Mouse (Mus musculus): ENCODE results near the gene Amotl1. TPM values are rescaled to one million over a fixed set of nuclear protein-coding genes. Genes with fewer than 3 reads are reported as not detected.
"Not testable (repeated sequence)": the region's sequence is repeated elsewhere in the genome, so short reads cannot be mapped to it uniquely, and the experiment has no call there.

Amotl1 gene
- total RNA-seq (2021): 10 to 100 TPM; 14.6 to 16.9 TPM

DNA sequence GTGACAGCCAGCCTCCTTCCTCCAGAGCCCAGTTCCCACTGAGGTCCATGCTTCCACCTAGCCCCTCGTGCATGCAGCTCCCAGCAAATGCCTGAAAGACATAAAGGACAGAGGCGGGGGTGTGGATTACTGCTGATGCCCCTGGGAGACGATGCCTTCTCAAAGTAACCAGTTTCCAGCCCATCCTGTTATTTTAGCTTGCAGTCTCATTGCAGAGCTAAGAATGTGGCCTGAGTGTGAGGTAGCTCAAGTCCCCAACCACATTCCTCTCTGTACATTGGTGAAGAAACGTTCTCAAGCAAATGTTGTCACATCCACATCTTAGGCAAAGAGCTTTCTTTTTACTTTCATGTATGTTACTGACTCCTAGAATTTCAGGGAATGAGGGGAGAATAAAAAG is at the start of gene Amotl1:
Gene Amotl1, minus strand, starts transcription at position 101 of the 400 bp plus-strand sequence.
- intact Hi-C loops (cut with DNase I): no loop called here
- DNase-seq (ENCODE audit: low spot score in 2 of 2): no peak

GRCm38 (mm10) chr9:14689376-14690108 is 44.7 kb upstream of the Amotl1 start:
- DNase-seq (ENCODE audit: low spot score in 2 of 2): no peak
- intact Hi-C loops (cut with DNase I): no loop called here

- DNase-seq (ENCODE audit: low spot score in 2 of 2): no peak
- intact Hi-C loops (cut with DNase I): no loop called here
Measured at GRCm38 (mm10) chr9:14684363-14684762, 39.5 kb upstream of the Amotl1 start.

GRCm38 (mm10) chr9:14682741-14683140 is 37.9 kb upstream of the Amotl1 start:
- intact Hi-C loops (cut with DNase I): no loop called here
- no peak for DNase-seq (ENCODE audit: low spot score in 2 of 2)

DNA sequence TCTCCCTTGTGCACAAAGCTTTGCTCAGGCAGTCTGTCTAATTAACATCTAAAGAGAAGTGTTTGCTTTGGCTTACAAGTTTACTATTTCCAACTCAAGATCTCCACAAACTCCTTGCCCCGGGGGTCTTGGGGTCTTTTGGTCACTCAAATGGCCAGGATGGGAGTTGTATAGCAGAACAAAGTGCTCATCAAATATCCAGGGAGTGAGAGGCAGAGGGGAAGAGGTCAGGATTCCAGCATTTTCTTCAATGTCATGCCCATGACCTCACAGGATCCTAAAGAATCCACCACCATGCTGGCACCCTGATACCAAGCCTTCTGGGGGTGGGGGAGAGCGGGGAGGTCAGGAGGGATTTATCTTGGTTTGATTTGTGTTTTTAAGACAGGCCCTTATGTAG is 35.7 kb upstream of the Amotl1 start:
- DNase-seq (ENCODE audit: low spot score in 2 of 2): no peak
- intact Hi-C loops (cut with DNase I): no loop called here

DNA sequence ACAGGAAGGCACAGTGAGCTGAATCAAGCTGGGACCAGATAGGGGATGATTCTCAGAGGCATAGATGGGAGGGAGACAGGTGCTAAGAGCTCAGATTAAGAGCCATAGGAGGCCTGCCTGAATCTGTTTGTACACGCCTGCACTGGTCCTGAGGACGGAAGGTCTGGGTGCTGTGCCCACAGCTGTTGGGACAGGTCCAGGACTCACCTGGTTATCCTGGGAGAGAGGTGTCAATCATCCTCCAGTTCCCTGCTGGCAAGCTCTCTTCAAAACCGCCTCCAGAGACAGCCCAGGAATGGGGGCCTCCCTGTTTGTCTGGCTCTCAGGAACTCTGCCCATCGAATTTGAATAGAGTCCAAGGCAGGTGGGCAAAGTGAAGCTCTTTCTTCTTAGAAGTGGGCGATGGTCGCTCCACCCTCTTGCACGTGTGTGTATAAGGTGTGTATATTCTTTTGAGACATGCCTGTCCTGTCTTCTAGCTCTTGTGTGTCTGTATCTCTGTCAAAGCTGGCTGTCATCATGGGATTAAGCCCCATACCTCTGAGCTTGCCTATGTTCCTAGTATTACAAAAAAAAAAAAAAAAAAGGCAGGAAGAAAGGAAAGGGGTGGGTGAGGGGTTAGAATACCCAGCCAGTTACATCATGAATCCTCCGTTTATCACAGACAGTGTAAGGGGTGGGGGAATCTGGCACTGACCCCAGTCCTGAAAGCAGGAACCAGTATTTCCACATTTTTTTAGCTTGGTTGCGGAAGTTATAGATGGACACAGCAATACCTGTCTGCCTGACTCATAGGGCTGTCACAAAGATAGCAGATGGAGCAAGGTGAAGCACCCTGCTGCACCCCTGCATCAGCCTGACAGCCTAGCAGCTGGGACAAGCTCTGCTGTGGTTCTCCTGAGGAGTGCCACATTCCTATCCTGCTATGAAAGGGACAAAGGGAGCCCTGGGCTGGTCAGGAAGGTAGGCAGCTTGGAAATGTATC is 31.1 kb upstream of the Amotl1 start:
- DNase-seq (ENCODE audit: low spot score in 2 of 2): no peak
- intact Hi-C loops (cut with DNase I): no loop called here

- DNase-seq (ENCODE audit: low spot score in 2 of 2): peak in 1 of 2 experiments; percentile 28
- intact Hi-C loops (cut with DNase I): no loop called here
Measured at GRCm38 (mm10) chr9:14674506-14674905, 29.6 kb upstream of the Amotl1 start.

GRCm38 (mm10) chr9:14673109-14673508 is 28.3 kb upstream of the Amotl1 start:
- intact Hi-C loops (cut with DNase I): no loop called here
- DNase-seq (ENCODE audit: low spot score in 2 of 2): no peak

DNA sequence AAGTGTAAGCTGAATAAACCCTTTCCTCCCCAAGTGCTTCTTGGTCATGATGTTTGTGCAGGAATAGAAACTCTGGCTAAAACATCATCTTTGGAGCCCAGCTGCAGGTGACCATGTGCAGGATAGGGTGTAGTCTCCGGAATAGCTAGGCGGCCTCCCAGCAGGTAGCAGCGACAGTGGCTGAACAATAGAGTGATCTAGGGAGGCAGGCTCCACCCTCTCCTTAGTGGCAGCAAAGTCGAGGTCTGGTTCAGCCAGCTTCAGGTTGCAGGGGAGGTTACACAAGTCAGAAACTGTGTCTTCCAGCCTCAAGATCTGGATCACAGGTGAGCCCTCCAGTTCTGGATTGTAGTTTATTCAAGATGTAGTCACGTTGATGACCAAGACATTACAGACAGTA is 27.1 kb upstream of the Amotl1 start:
- DNase-seq (ENCODE audit: low spot score in 2 of 2); intact Hi-C loops (cut with DNase I): not testable (repeated sequence)

DNA sequence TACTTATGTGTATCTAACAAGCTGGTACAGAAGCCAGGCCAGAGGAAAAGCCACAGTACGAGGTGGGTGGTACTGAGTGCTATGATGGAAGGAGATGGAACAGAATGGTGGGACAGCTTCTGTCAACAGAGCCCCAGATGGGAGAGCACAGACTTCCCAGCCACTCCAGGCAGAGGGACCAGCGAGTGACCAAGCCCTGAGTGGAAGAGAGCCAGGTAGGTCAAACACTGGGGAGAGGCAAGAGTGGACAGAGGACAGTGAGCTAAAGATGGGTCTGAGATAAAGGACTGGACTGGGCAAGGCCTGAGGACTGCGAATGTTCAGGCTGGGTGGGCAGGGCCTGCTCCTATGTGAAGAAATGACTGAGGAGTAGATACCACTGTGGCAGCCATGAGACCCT is 23.5 kb upstream of the Amotl1 start:
- intact Hi-C loops (cut with DNase I): no loop called here
- no peak for DNase-seq (ENCODE audit: low spot score in 2 of 2)

- intact Hi-C loops (cut with DNase I): no loop called here
- DNase-seq (ENCODE audit: low spot score in 2 of 2): no peak
Measured at GRCm38 (mm10) chr9:14666071-14666470, 21.2 kb upstream of the Amotl1 start.

GRCm38 (mm10) chr9:14663591-14663990 is 18.7 kb upstream of the Amotl1 start:
- intact Hi-C loops (cut with DNase I): no loop called here
- DNase-seq (ENCODE audit: low spot score in 2 of 2): no peak

DNA sequence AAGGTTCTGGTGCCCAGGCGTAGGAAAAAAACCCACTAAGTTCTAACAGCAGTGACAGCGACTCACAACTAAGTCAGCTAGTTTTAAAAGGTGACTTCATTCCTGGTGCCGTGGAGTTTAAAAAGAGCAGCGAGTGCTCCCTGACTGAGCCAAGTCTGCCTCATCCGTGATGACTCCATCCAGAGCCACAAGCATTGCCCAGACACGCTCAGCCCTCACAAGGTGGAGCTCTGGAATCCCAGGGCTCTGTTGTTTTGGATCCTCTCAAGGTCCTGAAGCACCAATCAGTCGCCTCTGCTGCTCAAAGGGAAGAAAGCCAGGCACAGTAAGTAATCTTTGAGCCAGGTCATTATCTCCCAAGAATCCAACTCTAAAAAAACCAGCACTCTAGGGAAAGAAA is 18.0 kb upstream of the Amotl1 start:
- intact Hi-C loops (cut with DNase I): no loop called here
- no peak for DNase-seq (ENCODE audit: low spot score in 2 of 2)

GRCm38 (mm10) chr9:14662138-14662537 is 17.3 kb upstream of the Amotl1 start:
- intact Hi-C loops (cut with DNase I): no loop called here
- DNase-seq (ENCODE audit: low spot score in 2 of 2): no peak

- no peak for DNase-seq (ENCODE audit: low spot score in 2 of 2)
- intact Hi-C loops (cut with DNase I): no loop called here
Measured at GRCm38 (mm10) chr9:14657926-14658325, 13.1 kb upstream of the Amotl1 start.

DNA sequence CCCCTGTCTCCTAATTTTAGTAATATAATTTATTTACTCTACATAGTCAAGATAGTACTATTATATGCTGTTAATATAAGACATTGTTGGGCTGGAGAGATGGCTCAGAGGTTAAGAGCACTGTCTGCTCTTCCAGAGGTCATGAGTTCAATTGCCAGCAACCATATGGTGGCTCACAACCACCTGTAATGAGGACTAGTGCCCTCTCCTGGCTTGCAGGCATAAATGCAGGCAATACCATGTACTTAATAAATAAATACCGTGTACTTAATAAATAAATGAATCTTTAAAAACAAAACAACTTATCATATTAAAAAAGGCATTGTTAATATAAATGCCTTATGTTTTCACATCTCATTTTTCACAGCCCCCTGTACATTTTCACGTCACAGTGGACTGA is 9.2 kb upstream of the Amotl1 start:
- no peak for DNase-seq (ENCODE audit: low spot score in 2 of 2)
- intact Hi-C loops (cut with DNase I): no loop called here

DNA sequence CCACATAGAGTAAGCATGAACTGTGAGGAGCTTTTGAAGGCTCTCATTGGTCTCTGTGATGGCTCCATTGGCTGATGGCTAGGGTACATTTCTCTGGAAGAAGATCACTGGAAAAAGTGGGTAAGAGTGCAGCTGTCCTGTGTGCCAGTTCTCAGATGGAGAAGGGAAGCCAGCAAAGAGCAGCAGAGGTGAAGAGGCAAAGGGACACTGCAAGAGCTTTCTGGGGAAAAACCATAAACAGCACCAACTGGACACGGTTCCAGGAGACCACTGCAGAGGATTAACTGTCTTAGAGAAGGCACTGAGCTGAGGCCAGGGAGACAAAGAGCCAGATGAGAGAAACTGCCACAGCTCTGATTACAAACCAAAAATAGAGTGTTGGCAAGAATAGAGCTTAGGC is 7.9 kb upstream of the Amotl1 start:
- no peak for DNase-seq (ENCODE audit: low spot score in 2 of 2)
- intact Hi-C loops (cut with DNase I): no loop called here

DNA sequence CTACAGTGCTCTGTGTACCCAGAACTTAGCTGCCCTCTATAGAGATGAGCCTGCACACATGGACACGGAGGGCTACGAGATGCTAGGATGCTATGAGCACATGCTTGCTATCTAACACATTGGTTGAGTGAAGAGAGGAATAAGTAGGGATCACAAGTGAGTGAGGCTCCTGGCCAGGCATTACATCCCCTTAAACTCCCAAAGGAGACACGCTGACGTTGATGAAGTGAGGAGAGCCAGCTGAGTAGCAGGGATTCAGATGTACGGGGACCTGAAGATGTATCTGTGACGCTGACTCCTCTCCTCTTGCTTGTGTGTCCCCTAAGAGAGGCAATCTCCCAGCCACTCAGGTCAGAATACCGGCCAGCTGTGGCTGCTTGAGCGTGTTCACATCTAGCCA is 3.0 kb upstream of the Amotl1 start:
- DNase-seq (ENCODE audit: low spot score in 2 of 2): no peak
- intact Hi-C loops (cut with DNase I): no loop called here

DNA sequence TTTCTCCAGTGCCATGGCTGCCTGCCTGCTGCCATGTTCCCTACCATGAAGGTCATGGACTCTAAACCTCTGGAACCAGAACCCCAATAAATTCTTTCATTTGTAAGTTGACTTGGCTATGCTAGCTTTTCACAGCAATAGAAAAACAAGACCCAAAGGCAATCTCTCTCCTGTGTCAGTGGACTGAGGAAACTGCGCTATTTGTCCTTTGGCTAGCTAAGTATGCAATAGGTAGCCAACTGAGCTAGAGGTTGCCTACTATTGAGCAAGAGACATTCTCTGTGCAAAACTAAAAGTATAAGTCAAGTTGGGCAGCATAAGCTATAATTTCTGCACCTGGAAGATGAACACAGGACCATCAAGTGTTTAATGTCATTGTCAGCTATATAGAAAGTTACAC is 1.8 kb upstream of the Amotl1 start:
- no peak for DNase-seq (ENCODE audit: low spot score in 2 of 2)
- intact Hi-C loops (cut with DNase I): no loop called here

DNA sequence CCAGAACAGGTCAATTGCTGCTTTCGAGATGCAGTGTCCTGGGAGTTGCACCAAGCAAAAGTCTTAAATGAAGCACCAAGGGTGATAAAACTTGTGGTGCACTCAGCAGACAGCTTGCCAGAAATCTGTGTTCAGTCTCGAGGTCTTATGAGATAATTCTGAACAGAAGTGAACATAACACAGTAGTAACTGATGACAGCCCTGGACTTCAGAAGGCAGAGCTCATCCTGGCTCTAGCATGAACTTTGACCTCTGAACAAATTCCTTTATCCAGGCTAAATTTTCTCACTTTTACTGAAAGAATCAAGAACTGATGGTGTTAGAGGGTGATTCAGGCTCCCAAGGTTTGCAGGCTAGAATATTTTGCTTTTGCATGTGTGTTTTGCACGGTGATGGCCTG is 1.2 kb upstream of the Amotl1 start:
- intact Hi-C loops (cut with DNase I): no loop called here
- DNase-seq (ENCODE audit: low spot score in 2 of 2): no peak

DNA sequence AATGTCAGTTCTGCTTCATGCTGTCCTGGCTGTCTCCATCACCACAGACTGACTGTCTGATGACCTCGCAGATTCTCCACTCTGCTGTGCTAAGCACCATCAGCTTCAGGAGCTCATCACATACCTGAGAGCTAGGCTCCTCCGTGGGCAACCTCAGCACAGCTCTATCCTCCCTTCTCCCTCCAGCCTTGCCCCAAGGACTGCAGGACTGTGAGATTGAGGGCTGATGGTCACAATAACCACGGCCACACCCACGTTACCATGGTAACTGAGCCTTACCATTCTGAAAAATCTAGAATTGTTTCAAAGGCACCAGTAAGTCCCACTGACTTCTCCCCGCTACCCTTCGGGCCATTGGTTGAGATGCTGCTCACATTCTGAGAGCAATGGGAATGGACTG is 1.5 kb downstream of the Amotl1 start:
- intact Hi-C loops (cut with DNase I): no loop called here
- DNase-seq (ENCODE audit: low spot score in 2 of 2): no peak
